ENCODE assay signal across 17 mouse cellular contexts in the genomic region with DNA sequence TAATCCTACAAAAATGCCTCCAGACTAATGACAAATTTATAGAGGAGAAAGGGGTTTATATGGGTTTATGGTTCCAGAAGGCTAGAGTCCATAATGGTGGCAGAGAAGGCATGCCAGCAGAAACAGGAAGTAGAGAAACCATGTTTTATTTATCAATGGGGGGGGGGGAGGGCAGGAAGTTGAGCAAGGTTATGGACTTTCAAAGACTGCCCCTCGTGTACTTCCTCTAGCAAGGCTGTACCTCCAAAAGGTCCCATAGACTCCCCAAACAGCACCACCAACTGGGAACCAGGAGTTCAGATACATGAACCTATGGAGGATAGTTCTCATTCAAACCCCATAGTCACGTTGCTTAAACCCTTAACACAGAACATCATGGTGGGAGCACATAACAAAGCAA.
"Had no signal": no experiment of that assay in that cellular context is flagged by ENCODE, and none has a peak within 500 bp of the region (broad histone marks: within the 10 kb centered on the region; RNA-seq: fewer than 3 reads in every experiment).

No protein-coding gene starts in this region.

- H3K27me3 ChIP-seq: lung, embryonic 15.5 days; megakaryocyte, embryonic 14.5 days; midbrain, embryonic 13.5 days; midbrain, embryonic 15.5 days; neural tube, embryonic 12.5 days; stomach, embryonic 15.5 days had no signal

- H3K4me1 ChIP-seq: lung, embryonic 15.5 days; megakaryocyte, embryonic 14.5 days; midbrain, embryonic 13.5 days; midbrain, embryonic 15.5 days; neural tube, embryonic 12.5 days; stomach, embryonic 15.5 days had no signal

- H3K9ac ChIP-seq: liver, postnatal 0 days; lung, embryonic 15.5 days; midbrain, embryonic 13.5 days; midbrain, embryonic 15.5 days; neural tube, embryonic 12.5 days; stomach, embryonic 15.5 days had no signal

- H3K36me3 ChIP-seq: lung, embryonic 15.5 days; midbrain, embryonic 13.5 days; midbrain, embryonic 15.5 days; neural tube, embryonic 12.5 days; stomach, embryonic 15.5 days had no signal

- DNase-seq: liver, postnatal 0 days; lung, adult 2 months; lung, postnatal 14 days; lung, postnatal 36 days; right cerebral cortex, postnatal 14 days; thymus, adult 18-20 months; thymus, postnatal 14 days; thymus, postnatal 36 days had no signal

- ATAC-seq: liver, postnatal 0 days; lung, postnatal 0 days; midbrain, embryonic 13.5 days; midbrain, embryonic 15.5 days had no signal

- H3K9me3 ChIP-seq: lung, embryonic 15.5 days; megakaryocyte, embryonic 14.5 days; midbrain, embryonic 13.5 days; midbrain, embryonic 15.5 days; neural tube, embryonic 12.5 days; stomach, embryonic 15.5 days had no signal

- H3K27ac ChIP-seq: lung, embryonic 15.5 days; macrophage; midbrain, embryonic 13.5 days; midbrain, embryonic 15.5 days; neural tube, embryonic 12.5 days; stomach, embryonic 15.5 days had no signal

- H3K4me2 ChIP-seq: lung, embryonic 15.5 days; midbrain, embryonic 11.5 days; midbrain, embryonic 13.5 days; midbrain, embryonic 15.5 days; neural tube, embryonic 12.5 days; stomach, embryonic 15.5 days had no signal

- H3K4me3 ChIP-seq: lung, embryonic 15.5 days; megakaryocyte, embryonic 14.5 days; midbrain, embryonic 13.5 days; midbrain, embryonic 15.5 days; neural tube, embryonic 12.5 days; stomach, embryonic 15.5 days had no signal
